Mouse (Mus musculus) hindbrain, embryonic 14.5 days (tissue): ENCODE data around the gene Tmem106c. TPM values are rescaled to one million over a fixed set of nuclear protein-coding genes. Genes with fewer than 3 reads are reported as not detected.

Experiments
- ATAC-seq: fragments of 200-750 bp; cut with Nextera tagmentation; 2 replicates; pipeline ENCODE4 v1.8.0; 2017; ENCODE audit warnings: moderate number of reproducible peaks, mild to moderate bottlenecking, moderate TSS enrichment, moderate library complexity; ENCODE audit not compliant: low FRiP score
- DNase-seq: peaks from one replicate; pipeline ENCODE4 v3.0.0-alpha.2; 2015; ENCODE audit warnings: low spot score
- H3K27ac ChIP-seq: fragments of 300-500 bp; sonication (generic); 2 replicates; pipeline ENCODE4 v1.5.1; 2014; ENCODE audit warnings: mild to moderate bottlenecking, moderate library complexity
- H3K27me3 ChIP-seq: fragments of 300-500 bp; sonication (generic); 2 replicates; pipeline ENCODE4 v1.6.1; 2014; ENCODE audit warnings: mild to moderate bottlenecking, low read length, mixed read lengths; ENCODE audit not compliant: control insufficient read depth, insufficient read depth
- H3K36me3 ChIP-seq: fragments of 300-500 bp; sonication (generic); replicated peaks from 2 replicates; pipeline ENCODE4 v1.6.1; 2014; ENCODE audit not compliant: control insufficient read depth, insufficient read depth
- H3K4me1 ChIP-seq: fragments of 300-500 bp; sonication (generic); replicated peaks from 2 replicates; pipeline ENCODE4 v1.6.1; 2014; ENCODE audit warnings: antibody characterized with exemption, low read length, mixed read lengths; ENCODE audit not compliant: control insufficient read depth, insufficient read depth
- H3K4me2 ChIP-seq: fragments of 300-500 bp; sonication (generic); replicated peaks from 2 replicates; pipeline ENCODE4 v1.6.1; 2014; ENCODE audit warnings: mild to moderate bottlenecking, moderate library complexity
- H3K4me3 ChIP-seq: fragments of 300-500 bp; sonication (generic); replicated peaks from 2 replicates; pipeline ENCODE4 v1.5.1; 2014; ENCODE audit warnings: mild to moderate bottlenecking, low read length
- H3K9ac ChIP-seq: fragments of 300-500 bp; sonication (generic); 2 replicates; pipeline ENCODE4 v1.6.1; 2014
- H3K9me3 ChIP-seq: fragments of 300-500 bp; sonication (generic); 2 replicates; pipeline ENCODE4 v1.6.1; 2016; ENCODE audit warnings: low read length; ENCODE audit not compliant: control insufficient read depth
- WGBS: fragments of 180-500 bp; shearing (Covaris S2); extraction: QIAGEN DNeasy Blood & Tissue Kit; methylation state at CpG from one replicate; pipeline ENCODE4 v1.1.7; 2014; 5-methylcytosine and 5-hydroxymethylcytosine counted together
- polyA plus RNA-seq: library from polyadenylated mRNA; unstranded; fragments of >200 nt; fragmentation: Nextera tagmentation; extraction: Ambion mirVana; gene quantifications from 2 replicates; pipeline ENCODE4 v1.2.1, GENCODE M21; 2014

The Tmem106c gene
- polyA plus RNA-seq, 1 experiment from 2014 or later, result 58.0 TPM

DNA sequence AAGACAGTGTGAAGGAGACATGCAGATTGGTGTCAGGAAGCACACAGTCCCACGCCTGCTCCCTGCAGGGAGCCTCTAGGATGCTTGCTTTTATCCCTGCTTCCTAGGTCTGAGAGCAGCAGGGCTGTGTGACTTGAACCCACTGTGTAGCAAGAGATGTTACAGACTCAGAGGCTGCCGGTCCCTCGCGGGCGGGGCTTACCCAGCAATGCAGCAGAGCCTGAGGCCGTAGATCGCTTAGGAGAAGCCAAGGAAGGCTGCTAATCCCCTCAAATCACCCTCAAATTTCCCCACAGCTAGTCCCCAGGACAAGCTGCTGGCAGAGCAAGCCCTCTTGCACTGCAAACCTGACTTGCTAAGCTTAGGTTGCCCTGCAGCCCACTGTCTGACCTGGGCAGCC lies 15.3 kb upstream of the Tmem106c start:
- no peak overlapping the region for H3K4me3 ChIP-seq
- DNase-seq (no peak), ATAC-seq (no peak)
- H3K4me2 ChIP-seq, result no peak overlapping the region
- H3K36me3 ChIP-seq, result no peaks in the 10 kb centered on the region
- H3K9me3 ChIP-seq, result no peaks in the 10 kb centered on the region
- H3K9ac ChIP-seq, result no peak overlapping the region
- no peak overlapping the region for H3K27ac ChIP-seq
- H3K27me3 ChIP-seq, result no peaks in the 10 kb centered on the region
- H3K4me1 ChIP-seq, result no peaks in the 10 kb centered on the region
- 50% methylated on average over 7 of the region's 7 CpGs for whole genome bisulfite sequencing

DNA sequence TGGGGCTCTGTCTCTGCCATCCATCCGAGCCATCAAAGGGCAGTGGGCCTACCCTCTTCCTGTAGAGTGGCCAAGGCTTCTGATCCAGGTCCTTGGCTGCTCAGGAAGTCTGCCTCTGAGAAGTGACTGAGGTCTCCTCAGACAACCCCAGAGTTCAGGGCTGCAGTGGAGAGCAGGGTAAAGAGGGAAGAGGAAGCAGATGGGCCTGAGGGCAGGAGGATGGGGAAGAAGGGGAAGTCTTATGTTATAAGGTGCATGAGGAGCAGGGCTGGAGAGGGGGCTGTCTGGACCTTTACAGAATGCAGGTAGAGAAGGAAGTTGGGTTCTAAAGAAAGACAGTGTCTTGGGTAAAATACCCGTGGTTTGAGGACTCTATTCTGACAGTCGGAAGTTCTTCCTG lies 14.3 kb upstream of the Tmem106c start:
- no peak overlapping the region for H3K27ac ChIP-seq
- H3K27me3 ChIP-seq, result no peaks in the 10 kb centered on the region
- 71% methylated on average over 3 of the region's 3 CpGs for WGBS
- no peak overlapping the region for H3K4me2 ChIP-seq
- no peak overlapping the region for H3K4me3 ChIP-seq
- ATAC-seq (no peak), DNase-seq (no peak)
- no peak overlapping the region for H3K9ac ChIP-seq
- no peaks in the 10 kb centered on the region for H3K36me3 ChIP-seq
- no peaks in the 10 kb centered on the region for H3K4me1 ChIP-seq
- no peaks in the 10 kb centered on the region for H3K9me3 ChIP-seq

DNA sequence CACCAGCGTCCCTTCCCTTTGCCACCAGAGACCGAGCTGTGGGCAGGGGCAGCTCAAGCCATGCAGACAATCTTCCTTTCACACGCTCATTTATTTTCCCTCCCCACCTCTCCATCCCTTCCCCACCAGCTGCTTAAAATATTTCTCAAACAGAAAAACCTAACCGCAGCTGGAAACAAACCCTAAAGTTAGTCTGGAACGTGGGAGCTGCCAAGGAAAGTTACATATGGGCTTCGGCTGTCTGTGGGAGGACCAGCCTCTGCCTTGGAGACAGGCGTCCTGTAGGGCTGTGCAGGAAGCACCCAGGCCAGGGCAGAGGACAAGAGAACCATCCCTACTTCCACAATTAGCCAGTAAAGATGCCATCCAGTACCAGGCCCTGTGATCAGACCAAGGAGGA lies 13.8 kb upstream of the Tmem106c start:
- H3K27me3 ChIP-seq, result no peaks in the 10 kb centered on the region
- H3K36me3 ChIP-seq, result no peaks in the 10 kb centered on the region
- H3K9me3 ChIP-seq, result no peaks in the 10 kb centered on the region
- no peak overlapping the region for H3K9ac ChIP-seq
- 78% methylated on average over 7 of the region's 7 CpGs for WGBS
- 0 out of 2 replicates have a peak, but pooled peaks cover 2% of the 10 kb centered on the region for H3K4me1 ChIP-seq
- H3K4me3 ChIP-seq, result no peak overlapping the region
- ATAC-seq (no peak), DNase-seq (no peak)
- H3K27ac ChIP-seq, result no peak overlapping the region
- H3K4me2 ChIP-seq, result no peak overlapping the region

DNA sequence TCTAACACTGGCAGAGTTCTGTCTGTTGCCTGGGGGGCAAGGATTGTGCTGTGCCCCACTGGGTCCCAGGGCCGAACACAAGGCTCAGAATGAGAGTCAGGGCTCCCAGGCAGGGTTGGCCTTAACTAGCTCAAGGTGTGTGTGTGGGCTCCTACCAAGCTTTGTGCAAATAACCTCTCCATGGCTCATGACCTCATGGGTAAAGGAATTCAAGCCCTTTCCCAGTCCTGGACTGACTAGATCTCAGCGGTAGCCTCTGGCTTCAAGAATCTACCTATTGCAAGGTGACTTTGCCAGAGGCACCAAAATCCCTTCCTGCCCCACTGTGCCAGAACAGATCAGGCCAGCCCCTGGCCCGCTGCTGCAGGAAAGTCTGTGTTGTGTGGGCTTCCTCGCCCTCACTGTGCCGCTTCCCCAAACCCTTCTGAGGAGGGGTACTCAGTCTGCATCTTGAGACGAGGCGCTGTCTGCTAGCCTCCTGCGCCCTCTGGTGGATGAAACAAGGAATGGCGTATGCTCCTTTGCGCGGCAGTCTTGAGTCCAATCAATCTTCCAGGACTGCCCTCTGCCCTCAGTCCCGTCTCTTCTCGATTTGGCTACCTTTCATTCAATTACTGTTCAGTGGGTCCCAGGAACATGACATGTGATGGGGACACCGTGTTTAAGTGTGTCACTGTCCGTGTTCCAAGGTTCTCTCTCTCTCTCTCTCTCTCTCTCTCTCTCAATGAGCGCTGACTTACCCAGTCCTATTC lies 11.7 kb upstream of the Tmem106c start:
- WGBS, result 15% methylated on average over 16 of the region's 16 CpGs
- 0 out of 2 replicates have a peak overlapping the region, but pooled peaks have one; percentile 13 for H3K4me2 ChIP-seq
- no peak overlapping the region for H3K4me3 ChIP-seq
- no peak overlapping the region for H3K27ac ChIP-seq
- ATAC-seq, result peak; percentile 53; the same call in 1 of the 2 replicates
- DNase-seq, result peak; percentile 84
- H3K4me1 ChIP-seq, result 0 out of 2 replicates have a peak, but pooled peaks cover 3% of the 10 kb centered on the region
- H3K36me3 ChIP-seq, result no peaks in the 10 kb centered on the region
- H3K9me3 ChIP-seq, result no peaks in the 10 kb centered on the region
- no peaks in the 10 kb centered on the region for H3K27me3 ChIP-seq
- H3K9ac ChIP-seq, result no peak overlapping the region

DNA sequence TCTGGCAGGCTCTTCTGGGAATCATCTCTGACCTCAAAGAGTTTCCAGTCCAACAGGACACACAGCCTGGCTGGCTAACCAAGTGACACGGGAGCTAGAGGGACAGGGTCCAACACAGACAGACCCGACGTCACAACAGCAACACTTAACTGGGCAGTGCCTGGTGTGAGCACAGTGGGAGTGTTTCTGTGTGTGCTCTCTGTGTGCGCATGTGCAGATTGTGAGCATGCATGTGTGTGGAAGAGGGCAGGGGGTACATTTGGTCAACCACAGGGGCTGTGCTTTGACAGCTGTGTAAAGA lies 11.2 kb upstream of the Tmem106c start:
- H3K9ac ChIP-seq, result no peak overlapping the region
- ATAC-seq, result no peak; the same call in 1 of the 2 replicates
- H3K27me3 ChIP-seq, result no peaks in the 10 kb centered on the region
- H3K4me3 ChIP-seq, result no peak overlapping the region
- DNase-seq, result no peak
- no peak overlapping the region for H3K27ac ChIP-seq
- H3K9me3 ChIP-seq, result no peaks in the 10 kb centered on the region
- WGBS, result 64% methylated on average over 4 of the region's 4 CpGs
- H3K4me2 ChIP-seq, result 0 out of 2 replicates have a peak overlapping the region, but pooled peaks have one; percentile 13
- no peaks in the 10 kb centered on the region for H3K36me3 ChIP-seq
- 0 out of 2 replicates have a peak, but pooled peaks cover 3% of the 10 kb centered on the region for H3K4me1 ChIP-seq

DNA sequence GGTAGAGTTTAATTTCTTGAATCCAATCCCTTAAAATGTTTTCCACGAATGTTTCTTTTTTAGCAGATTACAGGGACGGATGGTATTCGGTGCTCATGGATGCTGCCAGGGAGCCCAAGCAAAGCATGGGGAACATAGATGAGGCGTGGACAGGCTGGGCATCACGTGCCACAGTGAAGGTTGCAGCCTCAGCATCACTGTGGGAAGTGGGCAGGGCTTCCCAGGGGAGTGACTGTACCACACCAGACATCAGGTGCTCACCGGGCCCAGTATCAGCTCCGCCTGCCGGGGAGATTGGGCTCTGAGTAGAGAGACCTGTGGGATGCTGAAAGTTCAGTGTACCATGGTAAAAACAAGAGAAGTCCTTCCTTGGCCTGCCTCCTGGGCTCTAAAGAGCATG lies 9.3 kb upstream of the Tmem106c start:
- Histone ChIP-seq H3K27me3 (no peaks in the 10 kb centered on the region), H3K36me3 (no peaks in the 10 kb centered on the region), H3K9ac (no peak overlapping the region), H3K4me3 (no peak overlapping the region), H3K4me1 (0 out of 2 replicates have a peak, but pooled peaks cover 3% of the 10 kb centered on the region), H3K4me2 (no peak overlapping the region), H3K9me3 (no peaks in the 10 kb centered on the region), H3K27ac (no peak overlapping the region)
- DNase-seq, result no peak
- ATAC-seq, result no peak
- whole genome bisulfite sequencing, result 82% methylated on average over 8 of the region's 8 CpGs

DNA sequence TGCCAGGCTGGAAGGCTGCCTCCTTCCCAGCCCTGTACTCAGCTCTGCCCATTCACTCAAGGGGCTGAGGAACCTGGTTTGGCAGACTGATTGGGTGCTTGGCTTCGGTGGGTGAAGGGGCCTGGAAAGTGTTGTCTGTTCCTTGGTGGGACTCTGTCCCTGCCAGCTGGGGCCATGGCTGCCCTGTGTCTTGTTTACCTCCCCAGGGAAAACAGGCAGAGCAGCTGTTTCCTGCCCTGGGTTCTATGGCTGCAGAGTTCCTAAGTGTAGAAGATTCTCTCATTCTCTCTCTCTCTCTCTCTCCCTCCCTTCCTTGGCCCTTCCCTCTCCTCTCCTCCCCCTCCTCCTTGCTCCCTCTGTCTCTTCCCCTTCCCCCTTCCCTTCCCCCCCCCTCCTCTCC lies 8.7 kb upstream of the Tmem106c start:
- WGBS, result 41% methylated on average over 1 of the region's 1 CpGs
- Histone ChIP-seq H3K9ac (no peak overlapping the region), H3K9me3 (no peaks in the 10 kb centered on the region), H3K27me3 (no peaks in the 10 kb centered on the region), H3K27ac (no peak overlapping the region), H3K4me2 (no peak overlapping the region), H3K4me1 (0 out of 2 replicates have a peak, but pooled peaks cover 3% of the 10 kb centered on the region), H3K4me3 (no peak overlapping the region), H3K36me3 (no peaks in the 10 kb centered on the region)
- ATAC-seq (peak; percentile 43; the same call in 1 of the 2 replicates), DNase-seq (no peak)

DNA sequence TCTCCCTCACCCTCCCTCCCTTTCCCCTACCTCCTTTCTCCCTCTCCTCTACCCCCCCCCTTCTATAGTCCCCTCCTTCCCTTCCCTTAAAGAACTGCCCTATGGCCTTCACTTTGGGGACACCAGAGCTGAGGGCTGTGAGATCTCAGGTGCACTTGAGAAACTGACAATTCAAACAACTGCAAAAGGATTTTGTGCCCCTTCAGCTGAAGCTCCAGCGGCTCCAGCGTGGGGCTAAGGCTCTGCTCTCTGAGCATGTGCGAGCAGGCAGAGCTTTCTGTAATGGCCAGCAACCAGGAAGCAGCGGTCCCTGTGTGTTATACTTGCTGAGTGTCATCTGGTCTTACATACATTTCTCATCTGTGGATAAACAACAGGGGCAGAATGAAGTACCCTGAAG lies 8.3 kb upstream of the Tmem106c start:
- 26% methylated on average over 4 of the region's 4 CpGs for WGBS
- DNase-seq, result no peak
- Histone ChIP-seq H3K27me3 (no peaks in the 10 kb centered on the region), H3K4me1 (0 out of 2 replicates have a peak, but pooled peaks cover 3% of the 10 kb centered on the region), H3K4me3 (no peak overlapping the region), H3K4me2 (no peak overlapping the region), H3K36me3 (no peaks in the 10 kb centered on the region), H3K9me3 (no peaks in the 10 kb centered on the region), H3K9ac (no peak overlapping the region), H3K27ac (no peak overlapping the region)
- ATAC-seq, result no peak

DNA sequence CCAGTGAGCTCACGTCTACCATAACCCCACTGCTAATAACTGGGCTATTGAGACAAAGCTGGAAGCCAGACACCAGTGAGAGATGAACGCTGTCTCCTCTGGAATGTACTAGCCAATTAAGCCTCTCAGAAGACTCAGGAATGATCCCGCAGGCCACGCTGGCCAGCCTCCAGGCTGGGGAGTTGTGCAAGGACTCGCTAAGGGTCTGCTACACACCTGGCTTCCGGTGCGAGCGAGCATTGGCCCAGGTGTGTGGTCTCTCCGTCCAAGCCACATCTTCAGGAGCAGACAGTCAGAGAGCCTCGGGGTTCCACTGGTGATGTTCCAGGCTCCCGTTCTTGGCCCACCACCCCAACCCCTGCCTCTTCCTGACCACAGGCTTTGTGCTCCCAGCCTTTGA lies 7.6 kb upstream of the Tmem106c start:
- DNase-seq (no peak), ATAC-seq (no peak)
- Histone ChIP-seq H3K9ac (no peak overlapping the region), H3K4me2 (no peak overlapping the region), H3K36me3 (no peaks in the 10 kb centered on the region), H3K27me3 (no peaks in the 10 kb centered on the region), H3K4me1 (0 out of 2 replicates have a peak, but pooled peaks cover 3% of the 10 kb centered on the region), H3K9me3 (no peaks in the 10 kb centered on the region), H3K4me3 (no peak overlapping the region), H3K27ac (no peak overlapping the region)
- 76% methylated on average over 11 of the region's 11 CpGs for WGBS
